Mouse (Mus musculus) embryo, embryonic 9.5 days (tissue): ENCODE measurements around the gene Gimap5.
A peak's percentile ranks its signal among the peaks of the same experiment; 100 is the strongest.

Experiments
- DNase-seq: peaks from one replicate; pipeline ENCODE4 v3.0.0-alpha.2; 2017; ENCODE audit errors: extremely low spot score

Gene Gimap5

GRCm38 (mm10) chr6:48745959-48746889 is at the start of gene Gimap5:
Gimap5 (plus strand) TSS chr6:48746197.
- peak; percentile 20 for DNase-seq

GRCm38 (mm10) chr6:48696830-48697554 is 49.0 kb upstream of the Gimap5 start:
- DNase-seq = no peak

GRCm38 (mm10) chr6:48697555-48697930 is 48.5 kb upstream of the Gimap5 start:
- DNase-seq = no peak

GRCm38 (mm10) chr6:48698066-48698856 is 47.7 kb upstream of the Gimap5 start:
- no peak for DNase-seq

GRCm38 (mm10) chr6:48698888-48699287 is 47.1 kb upstream of the Gimap5 start:
- no peak for DNase-seq

- DNase-seq = no peak
These were observed 45.5 kb upstream of the Gimap5 start for GRCm38 (mm10) chr6:48700251-48701075.

GRCm38 (mm10) chr6:48702146-48702545 is 43.9 kb upstream of the Gimap5 start:
- DNase-seq = no peak

GRCm38 (mm10) chr6:48702601-48703000 is 43.4 kb upstream of the Gimap5 start:
- no peak for DNase-seq

- DNase-seq = no peak
These were observed 41.9 kb upstream of the Gimap5 start for GRCm38 (mm10) chr6:48704146-48704545.

- no peak for DNase-seq
These were observed 39.9 kb upstream of the Gimap5 start for GRCm38 (mm10) chr6:48706130-48706529.

- DNase-seq = no peak
These were observed 27.5 kb upstream of the Gimap5 start, which contains the start of the genes Gm28053 and Gimap7 for GRCm38 (mm10) chr6:48718455-48718854. Gm28053 (plus strand) TSS chr6:48718607. Gimap7 (plus strand) TSS chr6:48718621.

- DNase-seq = no peak
These were observed 25.7 kb upstream of the Gimap5 start for GRCm38 (mm10) chr6:48720326-48720725.

- no peak for DNase-seq
These were observed 22.5 kb upstream of the Gimap5 start for GRCm38 (mm10) chr6:48723468-48723867.

- no peak for DNase-seq
These were observed 20.5 kb upstream of the Gimap5 start for GRCm38 (mm10) chr6:48725476-48725875.

- DNase-seq = no peak
These were observed 18.2 kb upstream of the Gimap5 start for GRCm38 (mm10) chr6:48727761-48728160.

- DNase-seq = no peak
These were observed 13.1 kb upstream of the Gimap5 start for GRCm38 (mm10) chr6:48732864-48733304.

- no peak for DNase-seq
These were observed 12.3 kb upstream of the Gimap5 start for GRCm38 (mm10) chr6:48733660-48734059.

- no peak for DNase-seq
These were observed 8.9 kb upstream of the Gimap5 start for GRCm38 (mm10) chr6:48737053-48737452.

- no peak for DNase-seq
These were observed 8.3 kb upstream of the Gimap5 start for GRCm38 (mm10) chr6:48737688-48738087.

GRCm38 (mm10) chr6:48738961-48739779 is 6.8 kb upstream of the Gimap5 start, which contains the start of gene Gimap1:
Gimap1 (plus strand) TSS chr6:48739054.
- DNase-seq = no peak
